Mouse (Mus musculus) embryonic facial prominence, embryonic 13.5 days (tissue): ENCODE data around the gene Il10. TPM values are rescaled to one million over a fixed set of nuclear protein-coding genes. Genes with fewer than 3 reads are reported as not detected.
A peak's percentile ranks its signal among the peaks of the same experiment; 100 is the strongest.

ENCODE experiments used
- ATAC-seq: fragments of 200-750 bp; cut with Nextera tagmentation; 2 replicates; pipeline ENCODE4 v1.8.0; 2017; ENCODE audit warnings: low read depth; ENCODE audit not compliant: insufficient number of reproducible peaks, insufficient read depth, low FRiP score, low TSS enrichment
- H3K27ac ChIP-seq: fragments of 300-500 bp; sonication (generic); 2 replicates; pipeline ENCODE4 v1.5.1; 2015; ENCODE audit warnings: moderate library complexity, mild to moderate bottlenecking, inconsistent platforms
- H3K27me3 ChIP-seq: fragments of 300-500 bp; sonication (generic); 2 replicates; pipeline ENCODE4 v1.6.1; 2015; ENCODE audit warnings: mild to moderate bottlenecking, inconsistent platforms
- H3K36me3 ChIP-seq: fragments of 300-500 bp; sonication (generic); 2 replicates; pipeline ENCODE4 v1.6.1; 2015; ENCODE audit warnings: mild to moderate bottlenecking, inconsistent platforms
- H3K4me1 ChIP-seq: fragments of 300-500 bp; sonication (generic); 2 replicates; pipeline ENCODE4 v1.6.1; 2015; ENCODE audit warnings: inconsistent platforms
- H3K4me2 ChIP-seq: fragments of 300-500 bp; sonication (generic); 2 replicates; pipeline ENCODE4 v1.6.1; 2015; ENCODE audit warnings: moderate library complexity, mild to moderate bottlenecking, inconsistent platforms
- H3K4me3 ChIP-seq: fragments of 300-500 bp; sonication (generic); 2 replicates; pipeline ENCODE4 v1.5.1; 2015; ENCODE audit warnings: mild to moderate bottlenecking, inconsistent platforms
- H3K9ac ChIP-seq: fragments of 300-500 bp; sonication (generic); 2 replicates; pipeline ENCODE4 v1.6.1; 2015; ENCODE audit warnings: mild to moderate bottlenecking, inconsistent platforms
- H3K9me3 ChIP-seq: fragments of 300-500 bp; sonication (generic); 2 replicates; pipeline ENCODE4 v1.6.1; 2016; ENCODE audit warnings: inconsistent platforms
- WGBS: fragments of 180-500 bp; shearing (Covaris S2); methylation state at CpG from one replicate; pipeline ENCODE4 v1.1.7; 2015; ENCODE audit warnings: mixed read lengths; 5-methylcytosine and 5-hydroxymethylcytosine counted together
- polyA plus RNA-seq: library from polyadenylated mRNA; unstranded; fragments of >200 nt; fragmentation: Nextera tagmentation; extraction: Ambion mirVana; gene quantifications from 2 replicates; pipeline ENCODE4 v1.2.1, GENCODE M21; 2015

Il10 gene
- polyA plus RNA-seq, 1 experiment from 2014 or later = not detected

- Histone ChIP-seq H3K9me3 (no peaks in the 10 kb centered on the region), H3K9ac (no peak overlapping the region), H3K27ac (no peak overlapping the region), H3K4me3 (no peak overlapping the region), H3K4me2 (no peak overlapping the region), H3K36me3 (peaks cover 56% of the 10 kb centered on the region), H3K27me3 (no peaks in the 10 kb centered on the region), H3K4me1 (peaks cover 18% of the 10 kb centered on the region; the same call in 1 of the 2 replicates)
- ATAC-seq = no peak
- 4% methylated on average over 8 of the region's 8 CpGs for WGBS
Measured at GRCm38 (mm10) chr1:131053239-131053638, 33.6 kb downstream of the Il10 start.

GRCm38 (mm10) chr1:131053656-131054055 lies 34.0 kb downstream of the Il10 start:
- Histone ChIP-seq H3K9ac (no peak overlapping the region), H3K27ac (no peak overlapping the region), H3K4me1 (peaks cover 22% of the 10 kb centered on the region; the same call in 1 of the 2 replicates), H3K4me2 (no peak overlapping the region), H3K27me3 (no peaks in the 10 kb centered on the region), H3K36me3 (peaks cover 56% of the 10 kb centered on the region), H3K4me3 (no peak overlapping the region), H3K9me3 (no peaks in the 10 kb centered on the region)
- no peak for ATAC-seq
- 62% methylated on average over 4 of the region's 4 CpGs for WGBS

DNA sequence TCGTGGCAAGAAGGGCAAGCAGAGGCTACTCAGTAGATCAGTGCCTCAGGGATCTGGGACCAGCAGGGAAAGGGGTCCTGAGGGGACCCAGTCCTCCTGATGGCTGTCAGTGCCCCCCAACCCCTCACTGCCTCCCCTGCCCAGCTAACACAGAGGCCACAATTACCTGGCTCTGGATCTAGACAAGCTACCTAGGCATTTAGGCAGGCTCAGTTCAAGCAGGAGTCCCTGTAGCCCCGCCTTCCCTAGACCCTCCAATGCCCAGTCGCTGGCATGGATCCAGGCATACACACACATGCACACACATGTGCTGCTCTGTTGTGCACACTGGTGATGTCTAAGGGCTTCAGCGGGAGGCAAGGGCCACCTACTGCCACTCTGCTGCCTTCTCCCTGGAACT lies 34.6 kb downstream of the Il10 start:
- no peak overlapping the region for H3K9ac ChIP-seq
- no peak overlapping the region for H3K27ac ChIP-seq
- peaks cover 56% of the 10 kb centered on the region for H3K36me3 ChIP-seq
- no peak for ATAC-seq
- H3K27me3 ChIP-seq = no peaks in the 10 kb centered on the region
- peaks cover 28% of the 10 kb centered on the region for H3K4me1 ChIP-seq
- WGBS = 85% methylated on average over 4 of the region's 4 CpGs
- no peaks in the 10 kb centered on the region for H3K9me3 ChIP-seq
- no peak overlapping the region for H3K4me3 ChIP-seq
- no peak overlapping the region for H3K4me2 ChIP-seq

DNA sequence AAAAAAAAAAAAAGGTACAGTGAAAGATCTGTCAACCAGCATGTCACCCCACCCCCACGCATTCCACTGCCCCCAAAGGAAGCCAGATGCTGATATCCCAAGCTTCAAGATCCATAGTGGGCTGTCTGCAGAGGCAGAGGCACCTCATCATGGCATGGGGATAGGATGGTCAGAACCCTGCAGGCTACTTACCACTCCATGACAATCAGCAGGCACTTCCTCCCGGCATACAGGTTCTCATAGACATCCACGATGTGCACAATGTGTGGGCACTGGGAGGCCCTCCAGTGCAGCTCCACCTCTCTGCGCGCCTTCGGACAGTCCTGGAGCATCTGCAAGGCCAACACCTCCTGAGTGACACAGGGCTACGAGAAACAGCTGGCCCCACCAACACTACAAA lies 38.8 kb downstream of the Il10 start:
- Histone ChIP-seq H3K9me3 (no peaks in the 10 kb centered on the region), H3K9ac (no peak overlapping the region), H3K4me3 (no peak overlapping the region), H3K4me2 (no peak overlapping the region), H3K27me3 (no peaks in the 10 kb centered on the region), H3K36me3 (peaks cover 46% of the 10 kb centered on the region), H3K4me1 (peaks cover 46% of the 10 kb centered on the region), H3K27ac (no peak overlapping the region)
- WGBS = 72% methylated on average over 7 of the region's 7 CpGs
- no peak for ATAC-seq

- H3K4me3 ChIP-seq = no peak overlapping the region
- H3K4me2 ChIP-seq = no peak overlapping the region
- WGBS = 50% methylated on average over 1 of the region's 1 CpGs
- no peak overlapping the region for H3K9ac ChIP-seq
- no peak for ATAC-seq
- H3K9me3 ChIP-seq = no peaks in the 10 kb centered on the region
- H3K4me1 ChIP-seq = peaks cover 52% of the 10 kb centered on the region
- H3K27ac ChIP-seq = no peak overlapping the region
- no peaks in the 10 kb centered on the region for H3K27me3 ChIP-seq
- peaks cover 38% of the 10 kb centered on the region for H3K36me3 ChIP-seq
Measured at GRCm38 (mm10) chr1:131059411-131059810, 39.8 kb downstream of the Il10 start.

DNA sequence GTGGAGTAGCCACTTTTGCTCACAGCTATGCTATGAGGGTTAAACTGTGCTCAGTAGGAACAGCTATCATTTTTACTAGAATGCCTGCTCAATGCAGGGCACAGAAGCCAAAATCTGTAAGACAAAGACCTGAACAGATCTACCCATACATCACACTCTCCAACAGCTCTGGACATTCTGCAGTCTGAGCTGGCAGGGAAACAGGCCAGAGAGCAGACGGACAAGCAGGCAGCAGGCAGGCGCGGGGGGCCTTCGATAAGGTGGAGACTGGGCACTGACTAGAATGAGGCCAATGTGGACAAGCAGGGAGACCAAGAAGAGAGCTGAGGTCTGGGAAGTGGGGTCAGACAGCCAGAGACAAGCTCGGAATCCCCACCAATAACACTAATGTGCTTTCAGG lies 40.2 kb downstream of the Il10 start:
- H3K9me3 ChIP-seq = no peaks in the 10 kb centered on the region
- no peak for ATAC-seq
- H3K36me3 ChIP-seq = peaks cover 33% of the 10 kb centered on the region
- no peak overlapping the region for H3K4me2 ChIP-seq
- no peak overlapping the region for H3K4me3 ChIP-seq
- no peak overlapping the region for H3K9ac ChIP-seq
- H3K27me3 ChIP-seq = no peaks in the 10 kb centered on the region
- H3K4me1 ChIP-seq = peaks cover 54% of the 10 kb centered on the region
- 89% methylated on average over 5 of the region's 5 CpGs for WGBS
- no peak overlapping the region for H3K27ac ChIP-seq

DNA sequence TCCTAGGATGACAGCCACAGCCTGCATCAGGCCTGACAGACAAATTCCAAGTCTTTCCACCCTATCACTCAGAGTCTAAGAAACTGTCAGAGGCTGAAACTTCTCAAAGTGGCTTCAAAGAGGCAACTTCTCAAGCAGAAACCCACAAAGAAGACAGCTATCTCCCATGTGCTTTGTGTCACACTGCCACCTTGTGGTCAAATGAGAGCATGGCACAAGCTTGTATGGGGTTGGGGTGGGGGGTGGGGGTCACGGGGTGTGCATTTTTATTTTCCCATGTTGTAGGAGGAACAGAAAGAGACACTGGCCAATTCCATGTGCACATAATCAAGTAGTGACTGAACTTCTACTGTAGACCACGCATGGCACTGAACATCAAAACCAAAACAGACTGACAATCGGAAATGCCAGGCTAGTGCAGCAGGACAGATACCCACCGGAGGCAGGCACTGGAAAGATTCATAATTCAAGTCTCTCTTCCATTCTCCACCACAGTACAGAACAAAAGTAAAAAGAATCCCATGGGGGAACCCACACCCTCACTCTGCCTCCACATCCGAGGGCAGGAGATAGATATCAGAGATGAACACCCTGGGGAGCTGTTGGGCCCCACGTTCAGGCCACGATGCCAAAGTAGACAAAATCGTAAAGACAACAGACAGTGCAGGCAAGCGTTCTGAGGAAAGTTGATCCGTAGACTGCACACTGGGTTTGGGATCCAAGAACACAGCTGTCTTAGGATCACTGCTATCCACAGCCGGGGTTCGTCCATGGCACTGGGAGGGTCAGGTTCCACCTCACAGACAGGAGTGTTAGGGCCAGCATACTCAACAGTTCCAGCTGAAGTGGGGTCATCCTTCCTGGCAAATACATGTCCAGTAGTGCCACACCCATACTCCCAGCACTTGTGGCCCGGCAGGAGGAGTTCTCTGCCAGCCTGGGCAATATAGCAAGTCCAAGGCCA lies 40.9 kb downstream of the Il10 start:
- no peaks in the 10 kb centered on the region for H3K27me3 ChIP-seq
- no peak overlapping the region for H3K9ac ChIP-seq
- no peak overlapping the region for H3K4me2 ChIP-seq
- H3K27ac ChIP-seq = peak overlapping the region; percentile 33; the same call in 1 of the 2 replicates
- ATAC-seq = no peak
- H3K4me3 ChIP-seq = no peak overlapping the region
- no peaks in the 10 kb centered on the region for H3K9me3 ChIP-seq
- 57% methylated on average over 13 of the region's 13 CpGs for WGBS
- H3K4me1 ChIP-seq = peaks cover 54% of the 10 kb centered on the region
- H3K36me3 ChIP-seq = peaks cover 26% of the 10 kb centered on the region

- Histone ChIP-seq H3K27me3 (no peaks in the 10 kb centered on the region), H3K9ac (no peak overlapping the region), H3K4me2 (no peak overlapping the region), H3K9me3 (no peaks in the 10 kb centered on the region), H3K27ac (no peak overlapping the region), H3K4me1 (peaks cover 54% of the 10 kb centered on the region), H3K36me3 (peaks cover 15% of the 10 kb centered on the region), H3K4me3 (no peak overlapping the region)
- no peak for ATAC-seq
- WGBS = 79% methylated on average over 7 of the region's 7 CpGs
Measured at GRCm38 (mm10) chr1:131061740-131062254, 42.2 kb downstream of the Il10 start.

- H3K27me3 ChIP-seq = no peaks in the 10 kb centered on the region
- H3K4me1 ChIP-seq = peaks cover 54% of the 10 kb centered on the region
- no peaks in the 10 kb centered on the region for H3K9me3 ChIP-seq
- ATAC-seq = no peak
- H3K27ac ChIP-seq = no peak overlapping the region
- no peak overlapping the region for H3K9ac ChIP-seq
- H3K4me2 ChIP-seq = no peak overlapping the region
- H3K4me3 ChIP-seq = no peak overlapping the region
- WGBS = 75% methylated on average over 6 of the region's 6 CpGs
- H3K36me3 ChIP-seq = peaks cover 9% of the 10 kb centered on the region
Measured at GRCm38 (mm10) chr1:131062821-131063220, 43.2 kb downstream of the Il10 start.

GRCm38 (mm10) chr1:131064202-131064601 lies 44.6 kb downstream of the Il10 start:
- Histone ChIP-seq H3K4me2 (no peak overlapping the region), H3K9me3 (no peaks in the 10 kb centered on the region), H3K4me1 (peaks cover 45% of the 10 kb centered on the region), H3K36me3 (0 out of 2 replicates have a peak, but pooled peaks cover 6% of the 10 kb centered on the region), H3K27ac (no peak overlapping the region), H3K9ac (no peak overlapping the region), H3K27me3 (no peaks in the 10 kb centered on the region), H3K4me3 (no peak overlapping the region)
- WGBS = 69% methylated on average over 6 of the region's 6 CpGs
- peak; percentile 68 for ATAC-seq

GRCm38 (mm10) chr1:131068011-131068727 lies 48.5 kb downstream of the Il10 start:
- Histone ChIP-seq H3K9me3 (no peaks in the 10 kb centered on the region), H3K4me2 (no peak overlapping the region), H3K9ac (no peak overlapping the region), H3K4me3 (no peak overlapping the region), H3K4me1 (peaks cover 36% of the 10 kb centered on the region), H3K27me3 (no peaks in the 10 kb centered on the region), H3K36me3 (0 out of 2 replicates have a peak, but pooled peaks cover 6% of the 10 kb centered on the region), H3K27ac (no peak overlapping the region)
- no peak for ATAC-seq
- whole genome bisulfite sequencing = 89% methylated on average over 10 of the region's 10 CpGs
